Mouse (Mus musculus) intestine, embryonic 15.5 days (tissue): ENCODE results near the gene H60b. TPM values are rescaled to one million over a fixed set of nuclear protein-coding genes. Genes with fewer than 3 reads are reported as not detected.

ENCODE experiments used
- ATAC-seq: fragments of 200-750 bp; cut with Nextera tagmentation; 2 replicates; pipeline ENCODE4 v1.8.0; 2017; ENCODE audit warnings: moderate TSS enrichment, moderate library complexity
- H3K27ac ChIP-seq: fragments of 300-500 bp; sonication (generic); 2 replicates; pipeline ENCODE4 v1.5.1; 2015; ENCODE audit warnings: mild to moderate bottlenecking, inconsistent platforms
- H3K27me3 ChIP-seq: fragments of 300-500 bp; sonication (generic); replicated peaks from 2 replicates; pipeline ENCODE4 v1.6.1; 2015; ENCODE audit warnings: inconsistent platforms
- H3K36me3 ChIP-seq: fragments of 300-500 bp; sonication (generic); 2 replicates; pipeline ENCODE4 v1.6.1; 2015; ENCODE audit warnings: inconsistent platforms
- H3K4me1 ChIP-seq: fragments of 300-500 bp; sonication (generic); replicated peaks from 2 replicates; pipeline ENCODE4 v1.6.1; 2015; ENCODE audit warnings: inconsistent platforms
- H3K4me2 ChIP-seq: fragments of 300-500 bp; sonication (generic); replicated peaks from 2 replicates; pipeline ENCODE4 v1.6.1; 2015; ENCODE audit warnings: mild to moderate bottlenecking, inconsistent platforms
- H3K4me3 ChIP-seq: fragments of 300-500 bp; sonication (generic); replicated peaks from 2 replicates; pipeline ENCODE4 v1.5.1; 2015; ENCODE audit warnings: inconsistent platforms
- H3K9ac ChIP-seq: fragments of 300-500 bp; sonication (generic); 2 replicates; pipeline ENCODE4 v1.6.1; 2015; ENCODE audit warnings: inconsistent platforms
- H3K9me3 ChIP-seq: fragments of 300-500 bp; sonication (generic); 2 replicates; pipeline ENCODE4 v1.6.1; 2016; ENCODE audit warnings: inconsistent platforms
- WGBS: fragments of 180-500 bp; shearing (Covaris S2); methylation state at CpG from one replicate; pipeline ENCODE4 v1.1.7; 2015; 5-methylcytosine and 5-hydroxymethylcytosine counted together
- polyA plus RNA-seq: library from polyadenylated mRNA; unstranded; fragments of >200 nt; fragmentation: Nextera tagmentation; extraction: Ambion mirVana; gene quantifications from 2 replicates; pipeline ENCODE4 v1.2.1, GENCODE M21; 2015

The H60b gene
- polyA plus RNA-seq, 1 experiment from 2014 or later: 0.53 TPM

DNA sequence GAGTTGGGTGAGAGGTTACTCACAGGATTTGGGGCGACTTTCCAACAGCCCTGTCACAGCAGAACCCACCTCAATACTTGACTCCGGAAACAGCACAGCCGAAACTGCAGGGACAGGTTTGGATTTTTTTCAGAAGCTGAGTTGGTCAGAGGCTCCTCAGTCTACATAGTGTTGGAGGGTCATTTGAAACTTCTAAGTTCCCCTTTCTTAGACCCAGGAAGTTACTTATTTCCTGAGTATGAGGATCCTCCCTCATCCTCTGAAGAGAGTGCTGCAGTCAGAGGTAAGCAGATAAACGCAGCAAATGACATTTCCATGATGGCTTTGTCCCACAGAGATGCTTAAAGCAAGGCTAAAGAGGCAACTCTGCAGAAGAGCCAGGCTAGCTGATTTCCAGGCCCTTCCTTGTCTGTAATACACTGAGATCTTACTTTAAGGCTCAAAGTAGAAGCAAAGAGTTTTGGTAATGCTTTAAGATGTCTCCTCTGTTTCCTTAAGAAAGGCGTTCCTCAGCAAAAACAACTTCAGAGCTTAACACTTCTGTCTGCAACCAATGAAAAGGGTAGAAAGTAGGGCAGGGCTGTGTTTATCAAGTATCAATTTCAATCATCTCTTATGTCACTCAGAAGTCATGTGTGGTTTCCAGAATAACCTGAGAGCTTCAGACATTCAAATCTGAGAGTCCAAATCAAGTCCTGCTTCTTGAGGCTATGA is 144.1 kb downstream of the H60b start:
- WGBS: 80% methylated on average over 5 of the region's 5 CpGs
- no peak overlapping the region for H3K27ac ChIP-seq

GRCm38 (mm10) chr10:22303736-22304135 is 145.3 kb downstream of the H60b start:
- Histone ChIP-seq H3K9me3 (no peaks in the 10 kb centered on the region), H3K4me2 (no peak overlapping the region), H3K9ac (no peak overlapping the region), H3K4me3 (no peak overlapping the region), H3K27me3 (no peaks in the 10 kb centered on the region), H3K27ac (no peak overlapping the region), H3K4me1 (no peaks in the 10 kb centered on the region), H3K36me3 (no peaks in the 10 kb centered on the region)
- ATAC-seq: no peak
- WGBS: 86% methylated on average over 6 of the region's 6 CpGs

More for the DNA sequence above, 144.1 kb downstream of the H60b start:
- Histone ChIP-seq H3K4me3 (no peak overlapping the region), H3K27me3 (no peaks in the 10 kb centered on the region), H3K9ac (no peak overlapping the region), H3K4me1 (no peaks in the 10 kb centered on the region), H3K4me2 (no peak overlapping the region), H3K36me3 (no peaks in the 10 kb centered on the region), H3K9me3 (no peaks in the 10 kb centered on the region)
- no peak for ATAC-seq

- Histone ChIP-seq H3K4me1 (no peaks in the 10 kb centered on the region), H3K9me3 (no peaks in the 10 kb centered on the region), H3K4me2 (no peak overlapping the region), H3K36me3 (no peaks in the 10 kb centered on the region), H3K27ac (no peak overlapping the region), H3K9ac (no peak overlapping the region), H3K4me3 (no peak overlapping the region), H3K27me3 (no peaks in the 10 kb centered on the region)
- ATAC-seq: no peak
- WGBS: 72% methylated on average over 4 of the region's 4 CpGs
Observed at GRCm38 (mm10) chr10:22305801-22306200, 147.4 kb downstream of the H60b start.

DNA sequence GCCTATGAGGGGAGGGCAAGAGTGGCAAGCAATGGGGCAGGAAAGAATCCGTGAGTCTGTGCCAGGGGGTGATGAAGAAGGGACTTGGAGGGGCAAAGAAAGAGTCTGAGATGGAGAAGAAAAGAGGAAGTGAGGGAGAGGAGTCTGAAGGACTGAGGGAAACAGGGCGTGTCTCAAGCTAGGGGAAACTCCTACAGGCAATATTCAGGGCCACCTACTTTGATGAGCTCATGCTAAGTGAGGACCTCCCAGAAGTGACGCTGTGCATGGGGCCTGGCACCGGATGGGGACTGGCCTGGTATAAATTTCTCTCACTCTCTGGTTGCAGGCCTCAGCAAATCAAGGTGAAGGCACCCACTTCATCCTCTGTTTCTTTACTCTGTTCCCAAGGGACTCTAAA is 148.1 kb downstream of the H60b start:
- H3K9ac ChIP-seq: no peak overlapping the region
- no peak overlapping the region for H3K27ac ChIP-seq
- no peak for ATAC-seq
- H3K9me3 ChIP-seq: no peaks in the 10 kb centered on the region
- no peaks in the 10 kb centered on the region for H3K4me1 ChIP-seq
- no peak overlapping the region for H3K4me2 ChIP-seq
- 38% methylated on average over 4 of the region's 4 CpGs for WGBS
- H3K36me3 ChIP-seq: no peaks in the 10 kb centered on the region
- no peaks in the 10 kb centered on the region for H3K27me3 ChIP-seq
- no peak overlapping the region for H3K4me3 ChIP-seq

GRCm38 (mm10) chr10:22308221-22308620 is 149.8 kb downstream of the H60b start:
- Histone ChIP-seq H3K9me3 (no peaks in the 10 kb centered on the region), H3K4me1 (no peaks in the 10 kb centered on the region), H3K4me3 (no peak overlapping the region), H3K27me3 (no peaks in the 10 kb centered on the region), H3K36me3 (no peaks in the 10 kb centered on the region), H3K9ac (no peak overlapping the region), H3K4me2 (no peak overlapping the region), H3K27ac (no peak overlapping the region)
- WGBS: 68% methylated on average over 1 of the region's 1 CpGs
- ATAC-seq: no peak

DNA sequence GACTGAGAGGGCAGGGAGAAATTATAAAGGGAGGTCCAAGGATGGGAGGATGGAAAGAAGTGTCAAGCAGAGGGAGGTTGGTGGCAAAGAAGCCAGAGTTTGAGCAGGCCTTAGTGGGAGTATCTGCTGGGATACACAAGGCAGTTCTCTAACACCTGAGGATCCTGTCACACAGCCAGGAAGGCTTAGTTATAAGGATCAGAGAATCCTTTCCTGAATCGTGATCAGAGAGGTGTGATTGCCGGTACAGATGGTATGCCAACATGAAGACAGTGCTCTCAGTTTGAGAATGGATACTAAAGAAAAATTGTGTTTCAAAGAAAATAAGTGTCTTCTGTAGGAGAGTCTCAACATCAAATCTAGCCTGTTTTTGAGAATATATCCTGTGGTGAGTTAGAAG is 164.5 kb downstream of the H60b start:
- H3K36me3 ChIP-seq: no peaks in the 10 kb centered on the region
- no peak overlapping the region for H3K4me2 ChIP-seq
- H3K9me3 ChIP-seq: no peaks in the 10 kb centered on the region
- no peaks in the 10 kb centered on the region for H3K4me1 ChIP-seq
- H3K4me3 ChIP-seq: no peak overlapping the region
- WGBS: 90% methylated on average over 2 of the region's 2 CpGs
- H3K9ac ChIP-seq: no peak overlapping the region
- no peak for ATAC-seq
- H3K27me3 ChIP-seq: no peaks in the 10 kb centered on the region
- H3K27ac ChIP-seq: no peak overlapping the region

Other genes starting within 250 kb of the H60b start
- gene 4930444G20Rik, start 90.5 kb upstream of the H60b start, polyA plus RNA-seq: not detected in 2 replicates
- gene E030030I06Rik, start 9.3 kb upstream of the H60b start, polyA plus RNA-seq: 26.7 and 31.2 TPM in 2 replicates
- gene Raet1e, start within 50 bp of the H60b start, polyA plus RNA-seq: 4.0 and 5.7 TPM in 2 replicates
- gene Raet1d, start 202.0 kb downstream of the H60b start, polyA plus RNA-seq: 9.1 and 10.8 TPM in 2 replicates